Mouse (Mus musculus): ENCODE data around the gene Rab7.

- TF ChIP-seq CTCF (IDR thresholded peaks at IDR 0.05; ENCODE audit: insufficient read depth, low read depth, low read length) (no peak), POLR2A (IDR thresholded peaks at IDR 0.05; ENCODE audit: insufficient read depth, low read depth, low read length) (peak; percentile 80)
Measured at GRCm38 (mm10) chr6:88084278-88085151, 39.4 kb upstream of the Rab7 start, which contains the start of gene Rpn1.
